Mouse (Mus musculus): Measurements from ENCODE around the gene Mapk7.

- TF ChIP-seq CTCF (IDR thresholded peaks at IDR 0.05; ENCODE audit: control insufficient read depth, insufficient read depth, insufficient replicate concordance, low read depth, low read length) (no peak), POLR2A (IDR thresholded peaks at IDR 0.05; ENCODE audit: control insufficient read depth, low read depth, low read length) (no peak)
Observed at GRCm38 (mm10) chr11:61492749-61493401, 1.3 kb downstream of the Mapk7 start.
